Mouse (Mus musculus) limb, embryonic 14.5 days (tissue): ENCODE measurements at regions not wholly inside any gene's neighbourhood (a gene's known extent, or its start where the extent isn't known, plus 50 kb on each side); places are given as distances from the start of the nearest gene placed in this dataset.

ENCODE experiments used
- ATAC-seq: fragments of 200-750 bp; cut with Nextera tagmentation; 2 replicates; pipeline ENCODE4 v1.8.0; 2017; ENCODE audit warnings: low read depth, moderate number of reproducible peaks, moderate TSS enrichment; ENCODE audit not compliant: low FRiP score
- DNase-seq: peaks from one replicate; pipeline ENCODE4 v3.0.0-alpha.2; 2015; ENCODE audit warnings: low spot score
- H3K27ac ChIP-seq: fragments of 300-500 bp; sonication (generic); replicated peaks from 2 replicates; pipeline ENCODE4 v1.5.1; 2014; ENCODE audit warnings: low read depth, mild to moderate bottlenecking, low read length, moderate library complexity, mixed read lengths
- H3K27me3 ChIP-seq: fragments of 300-500 bp; sonication (generic); 2 replicates; pipeline ENCODE4 v1.6.1; 2014; ENCODE audit warnings: low read length, mixed read lengths; ENCODE audit not compliant: control insufficient read depth, insufficient read depth
- H3K36me3 ChIP-seq: fragments of 300-500 bp; sonication (generic); 2 replicates; pipeline ENCODE4 v1.6.1; 2014; ENCODE audit warnings: mild to moderate bottlenecking, low read length, moderate library complexity, mixed read lengths; ENCODE audit not compliant: control insufficient read depth, insufficient read depth
- H3K4me1 ChIP-seq: fragments of 300-500 bp; sonication (generic); 2 replicates; pipeline ENCODE4 v1.6.1; 2014; ENCODE audit warnings: antibody characterized with exemption, low read length, mixed read lengths; ENCODE audit not compliant: control insufficient read depth, insufficient read depth
- H3K4me2 ChIP-seq: fragments of 300-500 bp; sonication (generic); replicated peaks from 2 replicates; pipeline ENCODE4 v1.6.1; 2014; ENCODE audit warnings: low read depth, mild to moderate bottlenecking, low read length, moderate library complexity; ENCODE audit not compliant: severe bottlenecking
- H3K4me3 ChIP-seq: fragments of 300-500 bp; sonication (generic); replicated peaks from 2 replicates; pipeline ENCODE4 v1.5.1; 2014; ENCODE audit warnings: low read length
- H3K9ac ChIP-seq: fragments of 300-500 bp; sonication (generic); 2 replicates; pipeline ENCODE4 v1.6.1; 2014; ENCODE audit warnings: mild to moderate bottlenecking, low read depth, low read length, moderate library complexity; ENCODE audit not compliant: severe bottlenecking
- H3K9me3 ChIP-seq: fragments of 300-500 bp; sonication (generic); 2 replicates; pipeline ENCODE4 v1.6.1; 2016; ENCODE audit warnings: low read length; ENCODE audit not compliant: control insufficient read depth
- POLR2A ChIP-seq: fragments of 200-500 bp; IDR thresholded peaks from 2 replicates; pipeline ENCODE4 v1.8.0; 2012; ENCODE audit warnings: inconsistent platforms, mild to moderate bottlenecking, moderate library complexity, borderline replicate concordance; ENCODE audit not compliant: insufficient read depth, insufficient read length; ENCODE audit errors: extremely low read depth
- WGBS: fragments of 180-500 bp; shearing (Covaris S2); extraction: QIAGEN DNeasy Blood & Tissue Kit; methylation state at CpG from one replicate; pipeline ENCODE4 v1.1.7; 2014; 5-methylcytosine and 5-hydroxymethylcytosine counted together

DNA sequence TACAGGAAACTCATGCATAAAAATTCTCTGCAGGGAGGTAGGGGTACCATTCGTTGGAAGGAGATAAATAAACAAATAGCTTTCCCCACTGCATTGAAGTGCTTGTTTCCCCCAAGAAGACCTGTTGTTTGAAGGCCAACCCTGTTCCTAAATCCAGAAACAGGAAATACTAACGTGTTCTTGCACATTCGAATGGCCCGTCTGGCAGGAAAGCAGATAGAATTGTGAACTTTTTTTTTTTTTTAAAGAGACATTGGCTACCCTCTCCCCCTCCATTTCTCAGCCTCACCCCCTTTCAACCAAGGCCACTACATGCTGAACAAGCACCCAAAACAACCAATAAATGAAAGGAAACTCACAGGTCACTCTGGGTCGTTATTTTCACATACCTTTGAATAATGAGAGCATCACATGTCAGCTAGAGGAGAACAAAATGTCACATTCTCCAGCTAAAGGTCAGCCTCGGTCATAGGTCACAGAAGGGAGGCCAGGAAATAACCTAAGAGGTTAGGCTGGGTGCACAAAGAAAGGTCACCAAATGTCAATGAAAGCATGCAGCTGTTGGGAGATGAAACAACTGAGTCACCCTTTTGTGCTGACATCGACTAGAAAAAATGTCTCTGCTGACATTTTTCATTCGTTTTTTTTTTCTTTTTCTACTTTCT, 250.8 kb upstream of the Usp25 start:
- H3K36me3 ChIP-seq: no peaks in the 10 kb centered on the region
- DNase-seq: no peak
- H3K9ac ChIP-seq: no peak overlapping the region
- H3K4me1 ChIP-seq: peaks cover 9% of the 10 kb centered on the region; the same call in 1 of the 2 replicates
- no peak overlapping the region for H3K4me2 ChIP-seq
- 7% methylated on average over 8 of the region's 8 CpGs for whole genome bisulfite sequencing
- no peak overlapping the region for H3K27ac ChIP-seq
- TF ChIP-seq POLR2A: no peak
- H3K9me3 ChIP-seq: no peaks in the 10 kb centered on the region
- H3K4me3 ChIP-seq: no peak overlapping the region
- H3K27me3 ChIP-seq: no peaks in the 10 kb centered on the region
- ATAC-seq: no peak

DNA sequence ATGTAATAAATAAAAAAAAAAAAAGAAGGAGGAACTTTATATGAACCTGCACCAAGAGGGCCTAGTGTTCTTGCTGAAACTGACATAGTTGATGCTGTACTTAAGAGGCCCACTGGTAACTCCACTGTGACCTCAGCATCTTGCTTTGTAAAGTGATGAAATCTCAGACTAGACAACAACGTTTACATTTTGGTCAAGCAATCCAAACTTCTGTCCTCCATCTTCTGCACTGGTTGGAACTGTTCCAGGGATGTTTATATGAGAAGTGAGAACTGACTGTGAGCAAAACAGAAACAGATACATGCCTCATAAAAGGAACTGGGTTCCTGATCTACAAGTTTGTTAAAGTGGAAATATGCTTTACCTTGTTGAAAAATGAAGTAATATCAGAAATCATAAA, 251.7 kb upstream of the Usp25 start:
- no peak for DNase-seq
- Histone ChIP-seq H3K27ac (no peak overlapping the region), H3K9me3 (no peaks in the 10 kb centered on the region), H3K9ac (no peak overlapping the region), H3K4me3 (no peak overlapping the region), H3K4me1 (peaks cover 9% of the 10 kb centered on the region; the same call in 1 of the 2 replicates), H3K4me2 (no peak overlapping the region), H3K27me3 (no peaks in the 10 kb centered on the region), H3K36me3 (no peaks in the 10 kb centered on the region)
- no peak for TF ChIP-seq POLR2A
- 74% methylated on average over 1 of the region's 1 CpGs for WGBS
- no peak for ATAC-seq

DNA sequence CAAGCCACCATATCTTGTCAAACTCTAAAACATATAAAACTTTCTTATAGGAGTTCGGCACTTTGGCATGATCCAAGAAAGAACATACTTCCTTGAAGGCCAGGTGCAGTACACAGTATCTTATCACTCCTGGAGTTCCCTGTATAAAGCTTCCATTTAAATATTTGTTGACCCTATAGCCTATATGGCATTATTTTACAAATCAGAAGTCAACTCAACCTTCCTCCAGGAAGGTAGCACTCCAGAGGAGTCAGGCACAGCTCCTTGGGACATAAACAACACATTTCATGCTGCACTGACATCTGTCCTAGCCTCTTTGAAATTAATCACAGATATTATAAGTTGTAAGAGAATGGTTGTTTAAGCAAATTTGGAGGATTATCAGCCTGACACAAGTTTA, 252.5 kb upstream of the Usp25 start:
- 90% methylated on average over 1 of the region's 1 CpGs for WGBS
- H3K27me3 ChIP-seq: no peaks in the 10 kb centered on the region
- no peak for TF ChIP-seq POLR2A
- no peak overlapping the region for H3K27ac ChIP-seq
- no peak overlapping the region for H3K9ac ChIP-seq
- no peak overlapping the region for H3K4me3 ChIP-seq
- no peak overlapping the region for H3K4me2 ChIP-seq
- no peak for DNase-seq
- H3K36me3 ChIP-seq: no peaks in the 10 kb centered on the region
- no peak for ATAC-seq
- no peaks in the 10 kb centered on the region for H3K9me3 ChIP-seq
- peaks cover 9% of the 10 kb centered on the region; the same call in 1 of the 2 replicates for H3K4me1 ChIP-seq

DNA sequence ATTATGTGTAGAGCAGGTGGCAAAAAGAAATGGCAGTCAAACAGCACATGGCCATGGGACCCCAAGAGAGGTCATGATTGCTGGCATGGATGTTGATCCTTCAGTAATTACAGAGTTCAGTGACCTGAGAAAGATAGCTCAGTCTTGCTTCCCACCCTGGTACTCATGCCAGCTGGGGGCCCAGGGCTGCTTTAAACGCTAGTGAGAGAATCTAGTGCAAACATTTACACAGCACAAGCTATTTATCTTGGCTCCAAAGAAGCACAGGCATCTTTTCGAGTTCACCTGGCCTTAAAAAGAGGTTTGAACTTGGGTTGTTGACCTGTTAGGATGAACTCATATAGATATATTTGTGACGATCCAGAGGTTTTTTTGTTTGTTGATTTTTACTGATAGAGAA, 258.6 kb upstream of the Usp25 start:
- DNase-seq (no peak), ATAC-seq (no peak)
- no peak overlapping the region for H3K9ac ChIP-seq
- 71% methylated on average over 3 of the region's 3 CpGs for WGBS
- H3K9me3 ChIP-seq: no peaks in the 10 kb centered on the region
- no peak for TF ChIP-seq POLR2A
- H3K27ac ChIP-seq: no peak overlapping the region
- no peak overlapping the region for H3K4me3 ChIP-seq
- no peak overlapping the region for H3K4me2 ChIP-seq
- H3K36me3 ChIP-seq: no peaks in the 10 kb centered on the region
- no peaks in the 10 kb centered on the region for H3K27me3 ChIP-seq
- H3K4me1 ChIP-seq: no peaks in the 10 kb centered on the region

DNA sequence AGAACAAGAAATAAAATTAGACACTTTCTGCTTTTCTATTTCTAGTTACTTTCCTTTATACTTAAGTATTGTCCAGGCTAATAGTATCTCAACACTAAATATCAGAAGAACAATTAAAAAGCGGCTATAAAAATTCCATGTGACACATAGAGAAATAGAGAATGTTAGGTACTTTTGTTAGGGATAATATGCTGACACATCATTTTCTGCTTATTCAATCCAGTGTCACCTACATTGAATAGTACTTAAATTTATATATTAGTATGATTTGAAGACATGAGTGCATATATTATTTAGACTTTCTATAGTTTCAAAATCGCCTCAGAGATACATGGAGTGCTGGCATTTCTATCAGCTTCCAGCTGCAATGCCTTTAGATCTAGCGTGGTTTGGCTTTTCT, 267.1 kb upstream of the Usp25 start:
- Histone ChIP-seq H3K36me3 (no peaks in the 10 kb centered on the region), H3K4me1 (no peaks in the 10 kb centered on the region), H3K27me3 (no peaks in the 10 kb centered on the region), H3K4me3 (no peak overlapping the region), H3K9ac (no peak overlapping the region), H3K27ac (no peak overlapping the region), H3K9me3 (peaks cover 5% of the 10 kb centered on the region; the same call in 1 of the 2 replicates), H3K4me2 (no peak overlapping the region)
- TF ChIP-seq POLR2A: no peak
- 93% methylated on average over 3 of the region's 3 CpGs for WGBS
- ATAC-seq (no peak), DNase-seq (no peak)
